ENCODE assay signal across 15 mouse cellular contexts in the genomic region with DNA sequence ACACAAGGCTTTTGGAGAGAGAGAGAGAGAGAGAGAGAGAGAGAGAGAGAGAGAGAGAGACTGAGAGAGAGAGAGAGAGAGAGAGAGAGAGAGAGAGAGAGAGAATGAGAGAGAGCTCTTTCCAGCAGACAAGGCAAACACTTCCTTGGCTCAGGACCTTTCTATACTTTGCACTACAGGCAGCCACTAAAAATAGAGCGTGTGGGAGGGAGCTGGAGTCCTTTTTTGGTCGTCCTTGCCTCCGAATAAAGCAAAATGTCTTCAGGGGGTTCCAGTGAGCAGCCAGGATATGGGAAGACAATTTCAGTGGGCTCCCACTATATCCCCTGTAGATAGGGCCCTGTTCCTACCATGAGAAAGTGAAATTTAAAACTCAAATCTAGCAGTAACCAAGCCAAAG. TPM values are rescaled to one million over a fixed set of nuclear protein-coding genes. Genes with fewer than 3 reads are reported as not detected.
A peak's percentile ranks its signal among the peaks of the same experiment; 100 is the strongest.
DNase-seq lines count a peak whose midpoint lies in the region; ATAC-seq and TF ChIP-seq lines count a peak whose summit lies in the region.
"Had no signal": no experiment of that assay in that cellular context is flagged by ENCODE, and none has a peak within 500 bp of the region (broad histone marks: within the 10 kb centered on the region; RNA-seq: fewer than 3 reads in every experiment).

No protein-coding gene starts in this region.

- H3K9ac ChIP-seq in heart, embryonic 15.5 days, result no peak overlapping the region
- H3K9ac ChIP-seq: hindbrain, embryonic 15.5 days; liver, embryonic 15.5 days had no signal

- H3K4me1 ChIP-seq in heart, embryonic 15.5 days (replicated peaks), result peaks cover 23% of the 10 kb centered on the region
- peaks cover 56% of the 10 kb centered on the region for H3K4me1 ChIP-seq in bone marrow macrophage, adult 2 months (ENCODE audit: control insufficient read depth, insufficient read depth, low read length)
- peaks cover 7% of the 10 kb centered on the region for H3K4me1 ChIP-seq in cortical plate, adult 2 months (ENCODE audit: control insufficient read depth, insufficient read depth, low read length)
- H3K4me1 ChIP-seq in thymus, adult 2 months (replicated peaks; ENCODE audit: control insufficient read depth, insufficient read depth, low read length), result no peaks in the 10 kb centered on the region; the same call in 1 of the 2 replicates

- H3K27ac ChIP-seq in heart, embryonic 15.5 days, result peak overlapping the region; percentile 80
- H3K27ac ChIP-seq in bone marrow macrophage, adult 2 months (ENCODE audit: insufficient read depth, low read depth, low read length), result peak overlapping the region; percentile 80
- H3K27ac ChIP-seq in cortical plate, adult 2 months (ENCODE audit: insufficient read depth, low read length), result peak overlapping the region; percentile 78
- no peak overlapping the region for H3K27ac ChIP-seq in thymus, adult 2 months (ENCODE audit: control insufficient read depth, insufficient read depth, low read length)
- H3K27ac ChIP-seq: hindbrain, embryonic 15.5 days; limb, embryonic 10.5 days; liver, embryonic 15.5 days had no signal

- no peak for DNase-seq in heart, postnatal 25 days (ENCODE audit: low spot score)
- DNase-seq in left cerebral cortex, postnatal 25 days (ENCODE audit: low spot score in 2 of 2), result peak; percentile 51 to 92
- DNase-seq in thymus, adult 2 months, result no peak
- DNase-seq in adrenal gland, postnatal 36 days, result no peak
- DNase-seq: adrenal gland, postnatal 14 days; cerebellum, adult 18-20 months; embryo, embryonic 11 days; gastrocnemius, postnatal 10 days had no signal

- no peaks in the 10 kb centered on the region for H3K36me3 ChIP-seq in heart, embryonic 15.5 days
- H3K36me3 ChIP-seq in thymus, adult 2 months (ENCODE audit: control insufficient read depth, insufficient read depth, low read length), result no peaks in the 10 kb centered on the region
- H3K36me3 ChIP-seq: hindbrain, embryonic 15.5 days; limb, embryonic 10.5 days; liver, embryonic 15.5 days had no signal

- no peak for TF ChIP-seq CTCF in bone marrow macrophage, adult 2 months (IDR thresholded peaks at IDR 0.05; ENCODE audit: low read depth, low read length)
- TF ChIP-seq CTCF in cortical plate, adult 2 months (IDR thresholded peaks at IDR 0.05; ENCODE audit: extremely low read depth, insufficient read depth, low read length), result no peak
- TF ChIP-seq CTCF in thymus, adult 2 months (IDR thresholded peaks at IDR 0.05; ENCODE audit: borderline replicate concordance, control insufficient read depth, extremely low read depth, insufficient read depth, low read length, poor library complexity), result no peak

- no peak for TF ChIP-seq POLR2A in bone marrow macrophage, adult 2 months (IDR thresholded peaks at IDR 0.05; ENCODE audit: borderline replicate concordance, low read depth, low read length)
- TF ChIP-seq POLR2A in cortical plate, adult 2 months (IDR thresholded peaks at IDR 0.05; ENCODE audit: extremely low read depth, insufficient read depth, low read length), result no peak
- no peak for TF ChIP-seq POLR2A in thymus, adult 2 months (IDR thresholded peaks at IDR 0.05; ENCODE audit: control insufficient read depth, extremely low read depth, insufficient read depth, low read length, poor library complexity)

- H3K4me2 ChIP-seq in heart, embryonic 15.5 days, result 0 out of 2 replicates have a peak overlapping the region, but pooled peaks have one; percentile 3
- H3K4me2 ChIP-seq: hindbrain, embryonic 15.5 days; liver, embryonic 15.5 days had no signal

- 7% methylated on average over 3 of the region's 3 CpGs for WGBS in heart, embryonic 15.5 days
- WGBS in thymus, adult 2 months, result 70% methylated on average over 3 of the region's 3 CpGs

- no peaks in the 10 kb centered on the region for H3K27me3 ChIP-seq in heart, embryonic 15.5 days
- no peaks in the 10 kb centered on the region for H3K27me3 ChIP-seq in thymus, adult 2 months (ENCODE audit: control insufficient read depth, insufficient read depth, low read length)
- H3K27me3 ChIP-seq: CH12.LX; hindbrain, embryonic 15.5 days; liver, embryonic 15.5 days had no signal

- H3K4me3 ChIP-seq in heart, embryonic 15.5 days, result no peak overlapping the region
- no peak overlapping the region for H3K4me3 ChIP-seq in bone marrow macrophage, adult 2 months (ENCODE audit: insufficient read depth, low read length)
- no peak overlapping the region for H3K4me3 ChIP-seq in cortical plate, adult 2 months (ENCODE audit: insufficient read depth, low read length)
- no peak overlapping the region for H3K4me3 ChIP-seq in thymus, adult 2 months (ENCODE audit: control insufficient read depth, insufficient read depth, low read length)
- H3K4me3 ChIP-seq: hindbrain, embryonic 15.5 days; limb, embryonic 10.5 days; liver, embryonic 15.5 days had no signal

- H3K9me3 ChIP-seq in heart, embryonic 15.5 days (replicated peaks), result no peaks in the 10 kb centered on the region
- H3K9me3 ChIP-seq: hindbrain, embryonic 15.5 days; limb, embryonic 10.5 days; liver, embryonic 15.5 days had no signal

- intact Hi-C loops in heart, postnatal 25 days (cut with DNase I), result no loop called here
- intact Hi-C loops in left cerebral cortex, postnatal 25 days (cut with DNase I), result loop anchor here (5.0 kb wide), 1 partner anchor 50 kb away; no protein-coding TSS in a partner anchor

- no peak for ATAC-seq in heart, embryonic 15.5 days (replicated peaks; ENCODE audit: insufficient number of reproducible peaks, insufficient read depth, low FRiP score, low read depth)

RNA-seq across cellular contexts. Expression of gene Rapgef5, which starts 33.6 kb away (rescaled TPM):
- polyA plus RNA-seq in heart, embryonic 15.5 days (2015; fragmentation: Nextera tagmentation; extraction: Ambion mirVana), result 15.3 and 16.3 TPM in 2 replicates
- 10 to 100 TPM; 31.7 to 37.9 TPM for total RNA-seq in heart, postnatal 25 days (2021)
- 20.8 and 28.7 TPM in 2 replicates for polyA plus RNA-seq in bone marrow macrophage, adult 2 months (2012; ENCODE audit: insufficient read depth, insufficient read length, missing spikeins)
- polyA plus RNA-seq in cortical plate, adult 2 months (2012; rRNA removed), result 61.7 and 74.1 TPM in 2 replicates
- total RNA-seq in left cerebral cortex, postnatal 25 days (2021), result 100 to 1,000 TPM; 149 to 155 TPM
- 5.2 and 5.6 TPM in 2 replicates for polyA plus RNA-seq in thymus, adult 2 months (2012; rRNA removed)
- 10 to 100 TPM; 35.2 to 43.7 TPM for total RNA-seq in adrenal gland, postnatal 36 days (2021)

Comparison
In these comparisons a context has a peak if more than half of its experiments do, and no peak if none do; other contexts are left out.
1. DNase-seq: peak in left cerebral cortex, postnatal 25 days (2 of 2); none in heart, postnatal 25 days (single experiment), thymus, adult 2 months (single experiment) and adrenal gland, postnatal 36 days (0 of 2).